Mouse (Mus musculus) intestine, embryonic 16.5 days (tissue): ENCODE results near the gene Ccdc116. TPM values are rescaled to one million over a fixed set of nuclear protein-coding genes. Genes with fewer than 3 reads are reported as not detected.

Experiments
- ATAC-seq: fragments of 200-750 bp; cut with Nextera tagmentation; 2 replicates; pipeline ENCODE4 v1.8.0; 2017; ENCODE audit warnings: moderate TSS enrichment, moderate library complexity
- H3K27ac ChIP-seq: fragments of 300-500 bp; sonication (generic); 2 replicates; pipeline ENCODE4 v1.5.1; 2014; ENCODE audit warnings: mild to moderate bottlenecking, low read length
- H3K27me3 ChIP-seq: fragments of 300-500 bp; sonication (generic); replicated peaks from 2 replicates; pipeline ENCODE4 v1.6.1; 2014; ENCODE audit warnings: low read length, control low read depth, mixed read lengths; ENCODE audit not compliant: control insufficient read depth, insufficient read depth
- H3K36me3 ChIP-seq: fragments of 300-500 bp; sonication (generic); 2 replicates; pipeline ENCODE4 v1.6.1; 2014; ENCODE audit warnings: low read length, control low read depth; ENCODE audit not compliant: control insufficient read depth, insufficient read depth
- H3K4me1 ChIP-seq: fragments of 300-500 bp; sonication (generic); 2 replicates; pipeline ENCODE4 v1.6.1; 2014; ENCODE audit warnings: low read length, control low read depth, mixed read lengths; ENCODE audit not compliant: control insufficient read depth, insufficient read depth
- H3K4me2 ChIP-seq: fragments of 300-500 bp; sonication (generic); 2 replicates; pipeline ENCODE4 v1.6.1; 2014; ENCODE audit warnings: low read depth, low read length, control low read depth
- H3K4me3 ChIP-seq: fragments of 300-500 bp; sonication (generic); 2 replicates; pipeline ENCODE4 v1.5.1; 2014; ENCODE audit warnings: mild to moderate bottlenecking, low read length
- H3K9ac ChIP-seq: fragments of 300-500 bp; sonication (generic); 2 replicates; pipeline ENCODE4 v1.6.1; 2014; ENCODE audit warnings: low read depth, low read length
- H3K9me3 ChIP-seq: fragments of 300-500 bp; sonication (generic); 2 replicates; pipeline ENCODE4 v1.6.1; 2016; ENCODE audit warnings: low read length, control low read depth; ENCODE audit not compliant: control insufficient read depth
- WGBS: fragments of 180-500 bp; shearing (Covaris S2); extraction: QIAGEN DNeasy Blood & Tissue Kit; methylation state at CpG from one replicate; pipeline ENCODE4 v1.1.7; 2014; 5-methylcytosine and 5-hydroxymethylcytosine counted together
- microRNA counts: library from miRNA; unstranded; fragments of <30 nt; microRNA quantifications from one replicate; lab custom pipeline; 2016
- microRNA-seq: library from miRNA; unstranded; fragments of <30 nt; microRNA quantifications from one replicate; pipeline ENCODE4, GENCODE M21; 2016
- polyA plus RNA-seq: library from polyadenylated mRNA; unstranded; fragments of >200 nt; fragmentation: Nextera tagmentation; extraction: Ambion mirVana; gene quantifications from 2 replicates; pipeline ENCODE4 v1.2.1, GENCODE M21; 2015

The Ccdc116 gene
- polyA plus RNA-seq, 1 experiment from 2014 or later = 3.0 TPM

DNA sequence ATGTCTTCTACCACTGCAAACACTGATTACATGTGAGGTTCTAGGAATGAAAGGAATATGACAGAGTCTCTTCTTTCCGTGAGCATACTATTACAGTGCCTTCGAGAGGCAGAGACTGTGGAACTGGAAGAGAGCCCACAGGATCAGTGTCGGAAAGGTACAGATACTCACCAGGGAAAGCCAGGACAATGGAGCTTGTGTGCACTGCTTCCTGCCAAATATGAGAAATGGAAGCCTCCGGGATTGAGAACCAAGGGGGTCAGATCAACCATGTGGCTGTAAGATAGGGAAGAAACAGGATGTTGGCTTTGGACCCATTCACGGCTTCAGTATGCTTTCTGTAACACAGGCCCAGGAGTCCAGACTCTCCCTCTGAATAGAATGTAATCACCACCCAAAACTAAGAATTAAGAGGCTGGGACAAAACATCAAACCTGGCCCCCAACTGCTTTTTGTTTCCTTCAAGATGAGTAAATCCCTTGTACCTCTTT, 29.7 kb downstream of the Ccdc116 start:
- Histone ChIP-seq H3K4me3 (no peak overlapping the region), H3K36me3 (peaks cover 4% of the 10 kb centered on the region; the same call in 1 of the 2 replicates), H3K27me3 (no peaks in the 10 kb centered on the region), H3K9me3 (no peaks in the 10 kb centered on the region), H3K4me1 (0 out of 2 replicates have a peak, but pooled peaks cover 2% of the 10 kb centered on the region), H3K27ac (no peak overlapping the region), H3K9ac (no peak overlapping the region), H3K4me2 (no peak overlapping the region)
- 87% methylated on average over 5 of the region's 5 CpGs for WGBS
- ATAC-seq = no peak

DNA sequence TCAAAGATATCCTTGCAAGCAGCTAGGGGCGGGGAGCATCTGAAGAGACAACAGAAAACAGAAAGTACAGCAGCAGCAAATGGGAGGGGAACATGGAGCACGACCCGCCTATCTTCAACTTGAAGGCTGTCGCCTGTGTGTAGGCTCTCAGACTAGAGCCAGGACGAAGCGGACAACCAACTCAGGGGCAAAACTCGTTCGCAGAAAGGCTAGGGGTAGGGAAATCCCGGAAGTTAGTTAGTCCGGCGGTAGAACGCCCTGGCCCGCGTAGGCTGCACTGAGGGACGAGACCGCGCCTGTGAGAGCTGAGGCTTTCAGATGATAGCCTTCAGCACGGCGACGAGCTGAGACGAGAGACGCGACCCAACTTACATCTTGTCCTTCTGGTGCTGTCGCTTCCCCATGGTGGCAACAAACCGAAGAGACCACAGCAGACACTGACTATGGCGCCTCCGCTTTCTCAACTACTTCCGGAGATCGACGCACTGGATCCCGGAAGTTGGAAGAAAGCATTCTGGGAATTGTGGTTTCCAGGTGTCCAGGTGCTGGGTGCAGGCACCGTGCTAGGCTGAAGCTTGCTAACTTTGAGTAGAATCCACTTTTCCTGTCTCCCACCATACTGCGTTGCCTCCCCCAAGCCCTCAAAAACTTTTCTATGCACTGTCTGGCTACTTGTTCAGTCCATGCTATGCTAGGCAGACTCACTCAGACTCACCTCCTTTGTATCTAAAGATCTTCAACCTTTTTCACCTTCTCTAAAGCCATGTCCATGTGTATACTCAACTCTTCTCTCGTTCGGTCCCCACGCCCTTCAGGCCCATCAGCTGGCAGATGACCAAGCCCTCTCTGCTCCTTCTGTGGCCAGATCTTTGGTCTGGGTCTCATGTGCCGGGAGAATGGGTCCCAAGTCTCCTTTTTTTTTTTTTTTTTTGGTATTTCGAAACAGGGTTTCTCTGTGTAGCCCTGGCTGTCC, 36.0 kb downstream of the Ccdc116 start, which contains the start of gene Ppil2:
Gene Ppil2 (minus strand): TSS at position 487 of the 973 bp plus-strand sequence.
- peak within 1 kb of the TSS; percentile 92 for H3K4me3 ChIP-seq
- peak within 1 kb of the TSS; percentile 86 for H3K9ac ChIP-seq
- peaks cover 5% of the 10 kb centered on the region for H3K4me1 ChIP-seq
- H3K27ac ChIP-seq = peak within 1 kb of the TSS; percentile 54; the same call in 1 of the 2 replicates
- H3K36me3 ChIP-seq = no peaks in the 10 kb centered on the region
- WGBS = 9% methylated on average over 38 of the region's 38 CpGs
- peak; percentile 90 for ATAC-seq
- H3K4me2 ChIP-seq = peak within 1 kb of the TSS; percentile 52
- H3K9me3 ChIP-seq = no peaks in the 10 kb centered on the region
- no peaks in the 10 kb centered on the region for H3K27me3 ChIP-seq

DNA sequence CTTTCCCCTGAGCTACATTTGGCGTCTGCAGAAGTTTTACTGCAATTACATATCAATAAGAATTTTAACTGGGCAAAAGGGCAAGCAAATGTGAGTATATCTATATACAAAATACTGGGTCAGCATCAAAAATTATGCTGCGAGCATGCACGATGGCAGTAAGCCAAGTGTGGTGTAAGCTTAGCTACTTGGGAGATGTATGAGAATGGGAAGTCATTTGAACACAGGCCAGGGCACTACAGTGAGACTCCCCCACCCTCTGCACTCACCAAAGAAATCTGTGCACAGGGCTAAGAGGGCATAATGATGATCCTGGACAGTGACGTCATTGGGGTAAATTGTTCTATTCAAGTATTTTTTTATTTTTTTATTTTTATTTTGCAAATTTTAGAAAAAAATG, 42.4 kb downstream of the Ccdc116 start:
- no peak overlapping the region for H3K4me2 ChIP-seq
- 68% methylated on average over 4 of the region's 4 CpGs for WGBS
- H3K9me3 ChIP-seq = no peaks in the 10 kb centered on the region
- no peak overlapping the region for H3K4me3 ChIP-seq
- H3K27ac ChIP-seq = no peak overlapping the region
- H3K27me3 ChIP-seq = no peaks in the 10 kb centered on the region
- no peaks in the 10 kb centered on the region for H3K4me1 ChIP-seq
- H3K9ac ChIP-seq = no peak overlapping the region
- peaks cover 6% of the 10 kb centered on the region for H3K36me3 ChIP-seq
- ATAC-seq = no peak

DNA sequence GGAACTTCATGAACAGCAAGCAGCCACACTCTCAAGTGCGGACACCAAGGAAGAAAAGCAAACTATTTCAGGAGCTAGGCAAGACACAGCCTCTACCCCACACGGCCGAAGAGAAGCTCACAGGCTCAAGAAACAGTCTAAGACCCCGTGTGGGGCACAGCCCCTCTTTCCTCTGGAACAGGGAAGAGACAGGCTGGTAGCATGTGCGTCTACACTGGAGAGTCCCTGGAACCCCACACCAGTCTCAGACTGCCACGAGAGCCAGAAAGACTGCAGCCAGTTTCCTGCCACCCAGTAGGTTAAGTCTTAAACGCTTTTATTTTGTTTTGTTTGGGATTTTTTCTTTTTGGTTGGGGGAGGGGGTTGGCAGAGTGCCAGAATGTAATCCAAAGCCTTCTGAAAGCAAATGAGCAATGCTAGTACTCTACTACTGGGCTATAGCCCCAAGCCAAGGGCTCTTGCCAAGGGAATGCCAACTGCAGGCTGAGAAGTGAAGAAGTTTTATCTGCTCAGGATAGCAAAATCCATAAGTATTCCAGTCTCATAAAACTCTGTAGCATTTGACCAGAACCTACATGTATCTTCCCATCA, 44.3 kb downstream of the Ccdc116 start:
- no peak for ATAC-seq

DNA sequence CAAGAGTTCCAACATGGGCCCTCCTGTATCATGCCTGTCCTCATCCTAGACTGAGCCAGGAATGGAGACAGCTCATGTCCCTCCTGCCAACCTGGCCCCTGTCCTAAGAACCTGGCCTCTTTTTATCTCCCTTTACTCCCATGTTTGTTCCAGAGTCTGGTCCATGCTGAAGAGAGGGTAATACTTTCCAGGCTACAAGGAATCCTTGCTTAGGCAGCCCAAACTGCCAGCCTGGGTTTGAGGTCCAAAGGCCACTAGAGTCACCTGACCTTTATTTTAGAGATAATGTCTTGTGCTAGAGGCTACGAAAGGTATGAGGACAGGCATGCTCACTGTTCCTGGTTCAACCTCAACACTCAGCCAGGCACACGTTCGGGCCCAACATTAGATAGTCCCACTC, 50.1 kb downstream of the Ccdc116 start:
- H3K9ac ChIP-seq = no peak overlapping the region
- 80% methylated on average over 3 of the region's 3 CpGs for WGBS
- no peaks in the 10 kb centered on the region for H3K27me3 ChIP-seq
- no peak overlapping the region for H3K4me3 ChIP-seq
- peaks cover 26% of the 10 kb centered on the region for H3K36me3 ChIP-seq
- H3K27ac ChIP-seq = peak overlapping the region; percentile 48
- peaks cover 2% of the 10 kb centered on the region; the same call in 1 of the 2 replicates for H3K4me1 ChIP-seq
- ATAC-seq = peak; percentile 78
- no peaks in the 10 kb centered on the region for H3K9me3 ChIP-seq
- no peak overlapping the region for H3K4me2 ChIP-seq

More for the DNA sequence above, 44.3 kb downstream of the Ccdc116 start:
- Histone ChIP-seq H3K36me3 (peaks cover 9% of the 10 kb centered on the region), H3K9ac (no peak overlapping the region), H3K9me3 (no peaks in the 10 kb centered on the region), H3K4me1 (no peaks in the 10 kb centered on the region), H3K27ac (no peak overlapping the region), H3K4me2 (no peak overlapping the region), H3K4me3 (no peak overlapping the region), H3K27me3 (no peaks in the 10 kb centered on the region)
- WGBS = 66% methylated on average over 7 of the region's 7 CpGs

MicroRNAs encoded within 50 kb of the gene (microRNA counts, 519-probe panel; counts per million panel counts)
- microRNA mmu-miR-130b (lab: Ali Mortazavi, UCI) = 3,391 counts per million, percentile 87 among the panel's probes with 10 or more counts
- 2,540 counts per million, percentile 62 among the panel's probes with 10 or more counts for microRNA mmu-miR-301b (lab: Ali Mortazavi, UCI)

Small RNAs within 50 kb of the gene (microRNA-seq; reads per million reads assigned to microRNA genes)
- gene Mir130b = 6,092 reads per million, percentile 90 among the genes with 10 or more reads in this experiment
- 84.9 reads per million, percentile 45 among the genes with 10 or more reads in this experiment for gene Mir301b

Other genes with a start within 250 kb of the Ccdc116 start
- 129 and 130 TPM in 2 replicates for gene Mapk1, start 163.8 kb downstream of the Ccdc116 start, polyA plus RNA-seq
- 9.1 and 9.9 TPM in 2 replicates for gene Ypel1, start 77.5 kb downstream of the Ccdc116 start, polyA plus RNA-seq
- gene Ppil2, start 36.0 kb downstream of the Ccdc116 start, polyA plus RNA-seq = 130 and 132 TPM in 2 replicates
- gene 2610318N02Rik, start 22.1 kb downstream of the Ccdc116 start, polyA plus RNA-seq = 33.8 and 41.6 TPM in 2 replicates
- 173 and 203 TPM in 2 replicates for gene Sdf2l1, start 14.8 kb downstream of the Ccdc116 start, polyA plus RNA-seq
- 41.0 and 41.5 TPM in 2 replicates for gene Ydjc, start 2.6 kb downstream of the Ccdc116 start, polyA plus RNA-seq
- gene Ube2l3, start 55.4 kb upstream of the Ccdc116 start, polyA plus RNA-seq = 358 and 374 TPM in 2 replicates
- 0.48 and 0.49 TPM in 2 replicates for gene Rimbp3, start 61.4 kb upstream of the Ccdc116 start, polyA plus RNA-seq
- 5.3 and 5.5 TPM in 2 replicates for gene Hic2, start 86.3 kb upstream of the Ccdc116 start, polyA plus RNA-seq
- 14.5 and 15.2 TPM in 2 replicates for gene Tmem191c, start 128.8 kb upstream of the Ccdc116 start, polyA plus RNA-seq
- gene Serpind1, start 184.1 kb upstream of the Ccdc116 start, polyA plus RNA-seq = 2.0 and 4.8 TPM in 2 replicates